Mouse (Mus musculus): ENCODE measurements around the gene Hist1h2ag.
A peak's percentile ranks its signal among the peaks of the same experiment; 100 is the strongest.

Gene Hist1h2ag

GRCm38 (mm10) chr13:22036986-22037385 is 5.8 kb downstream of the Hist1h2ag start:
- no peak for DNase-seq (ENCODE audit: low read depth)

- no peak for DNase-seq (ENCODE audit: low read depth)
Measured at GRCm38 (mm10) chr13:22036149-22036956, 6.4 kb downstream of the Hist1h2ag start.

- peak; percentile 90 for DNase-seq (ENCODE audit: low read depth)
Measured at GRCm38 (mm10) chr13:22035267-22036148, 7.2 kb downstream of the Hist1h2ag start, which contains the start of the genes Hist1h2ah and Hist1h2bk. TSS of gene Hist1h2ah (minus strand) at chr13:22035568. TSS of gene Hist1h2bk (plus strand) at chr13:22035870.

GRCm38 (mm10) chr13:22034443-22035266 is 8.1 kb downstream of the Hist1h2ag start:
- DNase-seq (ENCODE audit: low read depth), result no peak

GRCm38 (mm10) chr13:22033741-22034442 is 8.9 kb downstream of the Hist1h2ag start:
- no peak for DNase-seq (ENCODE audit: low read depth)

GRCm38 (mm10) chr13:22030493-22030892 is 12.3 kb downstream of the Hist1h2ag start:
- no peak for DNase-seq (ENCODE audit: low read depth)

GRCm38 (mm10) chr13:22029928-22030327 is 12.8 kb downstream of the Hist1h2ag start:
- no peak for DNase-seq (ENCODE audit: low read depth)

- DNase-seq (ENCODE audit: low read depth), result peak; percentile 93
Measured at GRCm38 (mm10) chr13:22028673-22029460, 13.9 kb downstream of the Hist1h2ag start.

- no peak for DNase-seq (ENCODE audit: low read depth)
Measured at GRCm38 (mm10) chr13:22026058-22027031, 16.4 kb downstream of the Hist1h2ag start.

GRCm38 (mm10) chr13:22022241-22022640 is 20.5 kb downstream of the Hist1h2ag start:
- DNase-seq (ENCODE audit: low read depth), result peak; percentile 72

- no peak for DNase-seq (ENCODE audit: low read depth)
Measured at GRCm38 (mm10) chr13:22021581-22021980, 21.2 kb downstream of the Hist1h2ag start.

GRCm38 (mm10) chr13:22020901-22021339 is 21.8 kb downstream of the Hist1h2ag start:
- no peak for DNase-seq (ENCODE audit: low read depth)

- DNase-seq (ENCODE audit: low read depth), result no peak
Measured at GRCm38 (mm10) chr13:22019934-22020835, 22.6 kb downstream of the Hist1h2ag start.

- DNase-seq (ENCODE audit: low read depth), result no peak
Measured at GRCm38 (mm10) chr13:22015479-22016450, 27.0 kb downstream of the Hist1h2ag start.

GRCm38 (mm10) chr13:22014411-22014845 is 28.3 kb downstream of the Hist1h2ag start:
- no peak for DNase-seq (ENCODE audit: low read depth)

- DNase-seq (ENCODE audit: low read depth), result no peak
Measured at GRCm38 (mm10) chr13:22013716-22014115, 29.0 kb downstream of the Hist1h2ag start.

GRCm38 (mm10) chr13:22009642-22010041 is 33.1 kb downstream of the Hist1h2ag start, which contains the start of gene Prss16:
TSS of gene Prss16 (minus strand) at chr13:22009742.
- DNase-seq (ENCODE audit: low read depth), result no peak

Data from fibroblast of lung, adult 2 months (primary cell).